Mouse (Mus musculus): ENCODE measurements around the gene Naif1.

The Naif1 gene

DNA sequence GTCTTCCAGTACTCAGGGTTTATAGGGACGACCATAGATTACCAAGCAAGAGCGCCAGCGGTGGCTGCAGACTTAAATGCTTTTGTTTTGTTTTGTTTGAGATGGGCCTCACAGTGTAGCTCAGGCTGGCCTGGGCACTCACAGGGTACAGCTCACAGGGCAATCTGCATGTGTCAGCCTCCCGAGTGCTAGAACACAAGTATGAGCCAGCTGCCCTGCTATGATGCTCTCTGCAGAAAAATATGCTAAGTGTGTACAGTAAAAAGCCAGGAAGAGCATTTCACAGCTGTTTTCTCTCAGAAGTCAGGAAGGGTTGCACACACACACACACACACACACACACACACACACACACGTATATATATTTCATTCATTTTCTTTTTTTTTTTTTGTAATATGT, 50.2 kb downstream of the Naif1 start:
- in situ Hi-C loops (cut with MboI, MseI): no loop called here

DNA sequence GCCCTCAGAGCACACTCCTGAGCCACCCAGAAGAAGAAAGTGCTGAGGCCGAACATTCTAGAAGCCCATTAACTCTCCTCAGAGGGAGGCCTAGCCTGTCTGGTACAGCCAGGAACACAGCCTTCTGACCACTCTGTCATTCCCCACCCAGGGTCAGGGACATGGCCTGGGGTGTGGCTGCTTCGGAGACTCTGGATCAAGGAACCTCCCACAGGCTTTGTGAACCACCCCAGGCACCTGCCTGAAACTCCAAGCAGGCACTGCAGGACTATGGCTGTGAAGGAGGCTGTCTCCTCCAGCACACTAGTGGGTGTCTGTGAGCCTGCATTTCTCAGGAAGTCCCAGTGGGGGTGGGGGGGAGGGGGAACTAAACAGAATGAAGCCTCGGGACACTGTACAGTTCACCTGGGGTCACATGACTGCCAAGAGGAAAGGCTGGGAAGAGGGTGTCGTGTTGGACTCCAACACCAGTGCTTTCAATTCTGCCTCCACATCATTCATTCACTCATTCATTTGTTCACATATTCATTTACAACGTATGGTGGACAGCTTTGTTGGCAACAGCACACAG, 51.6 kb downstream of the Naif1 start:
- in situ Hi-C loops (cut with MboI, MseI): no loop called here

DNA sequence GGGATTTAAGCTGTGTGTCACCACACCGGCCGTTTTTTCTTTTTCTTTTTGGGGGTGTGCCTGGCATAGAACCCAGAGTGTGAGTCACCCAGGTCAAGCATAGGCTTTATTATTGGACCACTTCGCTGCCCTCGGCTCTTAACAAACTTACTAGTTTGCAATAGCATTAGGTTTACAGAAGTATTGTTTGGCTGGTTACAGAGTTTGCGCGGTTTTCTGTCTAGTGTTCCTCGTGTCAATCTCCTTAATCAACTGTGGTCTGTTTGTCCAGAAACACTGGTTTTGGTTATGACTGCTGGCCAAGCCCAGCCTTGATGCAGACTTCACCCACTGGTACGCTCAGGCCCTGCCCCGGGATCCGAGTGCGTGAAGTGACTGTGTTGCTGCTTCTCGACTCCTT, 52.6 kb downstream of the Naif1 start:
- in situ Hi-C loops (cut with MboI, MseI): no loop called here

DNA sequence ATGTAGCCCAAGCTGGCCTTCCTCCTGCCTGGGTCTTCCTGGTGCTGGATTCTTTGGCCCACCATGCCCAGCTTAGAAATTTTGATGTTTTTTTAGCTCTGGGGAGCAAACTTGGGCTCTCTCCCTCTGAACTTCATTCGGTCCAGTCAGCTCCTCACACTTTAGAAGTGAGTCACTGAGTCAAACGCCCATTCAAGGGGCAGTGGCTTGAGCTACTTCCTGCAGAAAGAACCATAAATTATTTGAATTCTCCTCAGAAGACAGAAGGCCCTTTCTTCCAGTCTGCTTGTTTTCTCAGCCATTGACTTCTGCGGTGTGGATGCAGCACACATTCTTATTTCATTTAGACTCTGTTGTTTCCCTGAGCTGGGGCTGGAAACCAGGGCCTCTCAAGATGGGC, 53.3 kb downstream of the Naif1 start:
- in situ Hi-C loops (cut with MboI, MseI): no loop called here

DNA sequence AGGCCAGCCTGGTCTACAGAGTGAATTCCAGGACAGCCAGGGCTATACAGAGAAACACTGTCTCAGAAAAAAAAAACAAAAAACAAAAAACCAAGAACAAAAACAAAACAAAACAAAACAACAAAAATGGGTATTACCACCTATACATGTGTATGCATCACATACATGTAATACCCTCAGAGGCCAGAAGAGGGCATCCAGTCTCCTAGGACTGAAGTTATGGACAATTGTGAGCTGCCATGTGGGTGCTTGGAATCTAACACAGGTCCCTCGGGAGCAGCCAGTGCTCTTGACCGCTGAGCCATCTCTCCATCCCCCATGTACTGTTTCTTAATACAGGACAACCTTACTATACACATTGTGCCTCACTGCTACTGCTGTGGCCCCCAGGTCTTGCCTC, 55.3 kb downstream of the Naif1 start:
- in situ Hi-C loops (cut with MboI, MseI): no loop called here

Data from T-helper 2 cell (primary cell).